Mouse (Mus musculus) liver, embryonic 13.5 days (tissue): ENCODE measurements at regions not wholly inside any gene's neighbourhood (a gene's known extent, or its start where the extent isn't known, plus 50 kb on each side); places are given as distances from the start of the nearest gene placed in this dataset.

Source experiments
- ATAC-seq: fragments of 200-750 bp; cut with Nextera tagmentation; 2 replicates; pipeline ENCODE4 v1.8.0; 2017; ENCODE audit warnings: low read depth, mild to moderate bottlenecking, moderate number of reproducible peaks, moderate library complexity
- DNase-seq: peaks from one replicate; pipeline ENCODE4 v3.0.0; 2022
- H3K27ac ChIP-seq: fragments of 300-500 bp; sonication (generic); 2 replicates; pipeline ENCODE4 v1.5.1; 2015; ENCODE audit warnings: moderate library complexity, mild to moderate bottlenecking, inconsistent platforms
- H3K27me3 ChIP-seq: fragments of 300-500 bp; sonication (generic); 2 replicates; pipeline ENCODE4 v1.6.1; 2015; ENCODE audit warnings: mild to moderate bottlenecking, inconsistent platforms
- H3K36me3 ChIP-seq: fragments of 300-500 bp; sonication (generic); 2 replicates; pipeline ENCODE4 v1.6.1; 2015; ENCODE audit warnings: mild to moderate bottlenecking, inconsistent platforms
- H3K4me1 ChIP-seq: fragments of 300-500 bp; sonication (generic); replicated peaks from 2 replicates; pipeline ENCODE4 v1.6.1; 2015; ENCODE audit warnings: inconsistent platforms
- H3K4me2 ChIP-seq: fragments of 300-500 bp; sonication (generic); 2 replicates; pipeline ENCODE4 v1.6.1; 2015; ENCODE audit warnings: inconsistent platforms, mild to moderate bottlenecking, moderate library complexity
- H3K4me3 ChIP-seq: fragments of 300-500 bp; sonication (generic); replicated peaks from 2 replicates; pipeline ENCODE4 v1.5.1; 2015; ENCODE audit warnings: mild to moderate bottlenecking, inconsistent platforms
- H3K9ac ChIP-seq: fragments of 300-500 bp; sonication (generic); 2 replicates; pipeline ENCODE4 v1.6.1; 2015; ENCODE audit warnings: mild to moderate bottlenecking, inconsistent platforms
- H3K9me3 ChIP-seq: fragments of 300-500 bp; sonication (generic); replicated peaks from 2 replicates; pipeline ENCODE4 v1.6.1; 2016; ENCODE audit warnings: inconsistent platforms
- WGBS: fragments of 180-500 bp; shearing (Covaris S2); methylation state at CpG from one replicate; pipeline ENCODE4 v1.1.7; 2015; ENCODE audit not compliant: insufficient replicate concordance; 5-methylcytosine and 5-hydroxymethylcytosine counted together

GRCm38 (mm10) chr6:50986270-50986924, 332.2 kb upstream of the Npvf start:
- Histone ChIP-seq H3K4me1 (no peaks in the 10 kb centered on the region), H3K4me2 (no peak overlapping the region), H3K36me3 (no peaks in the 10 kb centered on the region), H3K27me3 (no peaks in the 10 kb centered on the region), H3K9me3 (no peaks in the 10 kb centered on the region), H3K27ac (no peak overlapping the region), H3K9ac (no peak overlapping the region), H3K4me3 (no peak overlapping the region)
- 61% methylated on average over 9 of the region's 9 CpGs for WGBS
- no peak for ATAC-seq
- DNase-seq: no peak

- WGBS: 50% methylated on average over 3 of the region's 3 CpGs
These were observed 334.3 kb upstream of the Npvf start for GRCm38 (mm10) chr6:50988561-50988960.

DNA sequence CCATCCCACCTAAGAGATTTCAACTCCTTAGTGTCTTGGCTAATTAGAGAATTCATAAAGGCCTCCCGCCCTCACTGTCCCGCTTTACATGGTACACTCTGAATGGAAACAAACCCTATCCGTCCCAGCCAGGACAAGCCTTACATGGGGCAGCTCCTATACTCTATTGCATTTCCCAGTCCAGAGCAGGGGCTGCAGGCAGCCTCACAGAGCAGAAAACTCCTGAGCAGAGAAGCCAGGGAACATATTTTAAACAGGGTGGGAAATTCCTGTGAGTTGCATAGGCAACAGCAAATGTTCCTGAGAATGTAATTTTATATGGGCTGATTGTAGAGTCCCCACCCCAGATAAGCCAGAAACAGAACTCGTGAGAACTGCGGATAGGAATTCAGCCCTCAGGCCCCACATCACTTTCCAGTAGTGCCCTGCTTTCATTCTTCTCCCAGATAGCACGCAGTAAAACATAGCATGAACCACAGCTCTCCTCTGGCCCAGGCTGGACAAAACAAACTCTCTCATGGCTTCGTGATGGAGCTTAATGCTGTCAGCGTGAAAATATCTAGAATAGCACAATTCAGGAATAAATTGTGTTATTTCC, 337.4 kb upstream of the Npvf start:
- no peak overlapping the region for H3K4me2 ChIP-seq
- H3K9me3 ChIP-seq: no peaks in the 10 kb centered on the region
- DNase-seq: no peak
- ATAC-seq: no peak
- H3K9ac ChIP-seq: no peak overlapping the region
- no peak overlapping the region for H3K27ac ChIP-seq
- no peak overlapping the region for H3K4me3 ChIP-seq
- no peaks in the 10 kb centered on the region for H3K36me3 ChIP-seq
- no peaks in the 10 kb centered on the region for H3K27me3 ChIP-seq
- H3K4me1 ChIP-seq: no peaks in the 10 kb centered on the region
- 71% methylated on average over 8 of the region's 8 CpGs for WGBS

More at GRCm38 (mm10) chr6:50988561-50988960, 334.3 kb upstream of the Npvf start:
- no peak overlapping the region for H3K4me2 ChIP-seq
- ATAC-seq (no peak), DNase-seq (no peak)
- no peak overlapping the region for H3K4me3 ChIP-seq
- H3K36me3 ChIP-seq: no peaks in the 10 kb centered on the region
- H3K9ac ChIP-seq: no peak overlapping the region
- no peaks in the 10 kb centered on the region for H3K4me1 ChIP-seq
- no peaks in the 10 kb centered on the region for H3K9me3 ChIP-seq
- H3K27ac ChIP-seq: no peak overlapping the region
- H3K27me3 ChIP-seq: no peaks in the 10 kb centered on the region

DNA sequence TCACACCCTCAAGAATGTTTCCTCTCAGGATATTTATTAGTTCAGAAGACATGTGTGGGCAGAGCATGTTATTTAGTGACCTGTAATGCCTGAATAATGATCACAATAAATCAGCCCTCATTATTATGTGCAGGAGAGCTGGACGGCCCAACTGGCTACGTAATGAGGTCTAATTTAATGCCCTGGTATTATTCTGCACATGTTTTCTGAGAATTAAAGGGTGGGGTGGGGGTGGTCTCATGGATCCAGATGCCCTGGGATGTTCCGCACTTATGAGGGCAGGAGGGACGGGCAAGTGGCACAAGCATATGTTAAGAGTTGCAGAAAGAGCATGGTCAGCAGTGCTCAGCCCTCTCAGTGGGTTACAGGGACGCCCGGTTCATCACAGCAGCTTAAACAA, 339.7 kb upstream of the Npvf start:
- no peaks in the 10 kb centered on the region for H3K27me3 ChIP-seq
- no peaks in the 10 kb centered on the region for H3K4me1 ChIP-seq
- WGBS: 76% methylated on average over 6 of the region's 6 CpGs
- H3K36me3 ChIP-seq: no peaks in the 10 kb centered on the region
- no peak for ATAC-seq
- H3K27ac ChIP-seq: no peak overlapping the region
- no peak for DNase-seq
- no peak overlapping the region for H3K4me3 ChIP-seq
- no peaks in the 10 kb centered on the region for H3K9me3 ChIP-seq
- no peak overlapping the region for H3K9ac ChIP-seq
- H3K4me2 ChIP-seq: no peak overlapping the region

DNA sequence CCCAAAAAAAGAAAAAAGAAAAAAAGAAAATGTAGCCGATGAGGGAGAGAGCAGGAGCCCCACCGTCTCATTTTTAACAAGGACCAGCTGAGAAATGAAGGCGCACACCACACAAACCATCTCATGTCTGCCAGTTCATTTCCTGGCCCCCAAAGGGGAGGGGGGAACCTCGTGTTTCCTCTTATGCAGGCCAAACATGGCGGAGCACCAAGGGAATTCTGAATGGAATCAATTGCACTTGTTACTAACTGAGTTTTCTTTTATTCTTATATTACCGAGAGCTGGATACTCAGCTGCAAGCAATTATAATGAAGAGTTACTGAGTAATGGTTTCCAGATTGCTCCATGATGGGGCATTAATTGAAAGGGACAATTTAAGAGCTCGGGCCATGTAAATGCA, 348.5 kb upstream of the Npvf start:
- WGBS: 55% methylated on average over 7 of the region's 7 CpGs

DNA sequence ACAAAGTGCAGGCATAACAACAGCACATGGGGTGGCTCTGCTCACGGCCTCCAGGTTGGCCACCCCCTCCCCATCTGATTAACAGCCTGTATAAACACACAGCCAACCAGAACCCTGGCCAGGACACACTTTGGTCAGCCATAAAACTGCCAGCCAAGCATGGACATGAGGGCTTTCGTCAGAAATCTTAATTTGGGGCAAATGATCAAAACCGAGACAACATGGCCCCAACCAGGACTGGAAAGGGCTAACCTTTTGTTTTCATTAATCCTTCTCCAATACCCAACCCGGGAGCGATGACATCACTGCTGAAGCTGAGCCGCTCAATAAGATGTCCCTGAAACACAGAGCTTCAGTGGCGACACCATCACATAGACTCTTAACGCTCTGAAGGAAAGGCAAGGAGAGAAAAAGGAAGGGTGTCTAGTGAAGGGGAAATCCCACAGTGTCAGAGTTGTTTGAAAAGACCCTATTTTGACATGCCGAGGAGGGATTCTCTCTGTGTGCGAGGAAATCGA, 351.9 kb upstream of the Npvf start:
- no peak for ATAC-seq
- Histone ChIP-seq H3K36me3 (no peaks in the 10 kb centered on the region), H3K9me3 (no peaks in the 10 kb centered on the region), H3K9ac (no peak overlapping the region), H3K4me3 (no peak overlapping the region), H3K27me3 (no peaks in the 10 kb centered on the region), H3K4me1 (no peaks in the 10 kb centered on the region), H3K27ac (no peak overlapping the region), H3K4me2 (no peak overlapping the region)
- 63% methylated on average over 11 of the region's 11 CpGs for WGBS
- DNase-seq: no peak

More for the DNA sequence above, 348.5 kb upstream of the Npvf start:
- Histone ChIP-seq H3K36me3 (no peaks in the 10 kb centered on the region), H3K27me3 (no peaks in the 10 kb centered on the region), H3K4me2 (no peak overlapping the region), H3K9me3 (no peaks in the 10 kb centered on the region), H3K4me1 (no peaks in the 10 kb centered on the region), H3K27ac (no peak overlapping the region), H3K4me3 (no peak overlapping the region), H3K9ac (no peak overlapping the region)
- DNase-seq (no peak), ATAC-seq (no peak)

- no peak for DNase-seq
- Histone ChIP-seq H3K9ac (no peak overlapping the region), H3K36me3 (no peaks in the 10 kb centered on the region), H3K4me1 (no peaks in the 10 kb centered on the region), H3K27ac (no peak overlapping the region), H3K4me3 (no peak overlapping the region), H3K4me2 (no peak overlapping the region), H3K27me3 (no peaks in the 10 kb centered on the region), H3K9me3 (no peaks in the 10 kb centered on the region)
- 61% methylated on average over 14 of the region's 14 CpGs for WGBS
- no peak for ATAC-seq
These were observed 355.5 kb upstream of the Npvf start for GRCm38 (mm10) chr6:51009526-51010340.

DNA sequence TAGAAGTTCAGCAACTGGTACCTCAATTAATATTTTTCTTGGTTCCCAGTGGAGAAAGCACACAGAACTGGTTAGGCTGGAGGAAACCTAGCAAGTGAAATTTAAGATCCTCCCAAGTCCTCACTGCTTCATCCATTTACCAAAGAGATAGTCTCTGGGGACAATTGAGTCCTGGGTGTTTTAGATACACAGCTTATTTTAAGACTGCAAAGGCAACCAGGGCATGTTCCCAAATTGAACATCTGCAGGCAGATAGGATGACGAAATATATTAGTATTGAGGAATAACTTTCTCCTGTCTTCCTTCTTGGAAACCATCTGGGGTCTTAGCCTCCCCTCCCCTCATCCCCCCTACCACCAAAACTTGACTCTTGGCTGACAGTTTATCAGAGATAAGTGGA, 356.3 kb upstream of the Npvf start:
- H3K27ac ChIP-seq: no peak overlapping the region
- DNase-seq (no peak), ATAC-seq (no peak)
- 43% methylated on average over 1 of the region's 1 CpGs for WGBS
- no peak overlapping the region for H3K4me3 ChIP-seq
- no peaks in the 10 kb centered on the region for H3K4me1 ChIP-seq
- no peaks in the 10 kb centered on the region for H3K9me3 ChIP-seq
- H3K9ac ChIP-seq: no peak overlapping the region
- no peaks in the 10 kb centered on the region for H3K36me3 ChIP-seq
- no peaks in the 10 kb centered on the region for H3K27me3 ChIP-seq
- H3K4me2 ChIP-seq: no peak overlapping the region

- Histone ChIP-seq H3K27me3 (no peaks in the 10 kb centered on the region), H3K27ac (no peak overlapping the region), H3K4me3 (no peak overlapping the region), H3K9ac (no peak overlapping the region), H3K4me1 (no peaks in the 10 kb centered on the region), H3K36me3 (no peaks in the 10 kb centered on the region), H3K4me2 (no peak overlapping the region), H3K9me3 (no peaks in the 10 kb centered on the region)
- ATAC-seq: no peak
- DNase-seq: no peak
- WGBS: 58% methylated on average over 15 of the region's 15 CpGs
These were observed 358.0 kb upstream of the Npvf start for GRCm38 (mm10) chr6:51012086-51012830.

DNA sequence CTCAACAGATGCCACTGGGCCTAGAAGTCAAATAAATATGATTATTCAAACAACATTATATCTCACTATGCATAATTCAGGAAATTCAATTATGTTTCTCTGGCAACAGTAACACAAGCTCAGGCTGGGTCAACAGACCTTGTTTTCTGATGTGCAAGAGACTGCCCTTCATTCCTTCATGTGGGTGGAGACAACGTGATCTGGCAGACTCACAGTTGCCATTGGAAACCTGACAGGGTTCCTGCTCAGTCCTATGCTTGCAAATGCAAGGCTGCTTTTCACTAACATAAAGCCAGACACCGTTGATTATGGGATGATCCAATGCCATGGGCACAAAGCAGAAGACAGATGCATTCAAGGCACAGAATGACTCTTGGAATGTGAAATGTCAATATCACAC, 361.5 kb upstream of the Npvf start:
- DNase-seq: no peak
- Histone ChIP-seq H3K27me3 (no peaks in the 10 kb centered on the region), H3K4me2 (no peak overlapping the region), H3K36me3 (no peaks in the 10 kb centered on the region), H3K9me3 (no peaks in the 10 kb centered on the region), H3K9ac (no peak overlapping the region), H3K27ac (no peak overlapping the region), H3K4me1 (no peaks in the 10 kb centered on the region), H3K4me3 (no peak overlapping the region)
- no peak for ATAC-seq
- WGBS: 56% methylated on average over 2 of the region's 2 CpGs

- WGBS: 46% methylated on average over 5 of the region's 5 CpGs
- H3K4me1 ChIP-seq: no peaks in the 10 kb centered on the region
- H3K4me3 ChIP-seq: no peak overlapping the region
- no peak overlapping the region for H3K27ac ChIP-seq
- ATAC-seq (no peak), DNase-seq (no peak)
- H3K36me3 ChIP-seq: no peaks in the 10 kb centered on the region
- no peak overlapping the region for H3K4me2 ChIP-seq
- no peaks in the 10 kb centered on the region for H3K9me3 ChIP-seq
- no peaks in the 10 kb centered on the region for H3K27me3 ChIP-seq
- H3K9ac ChIP-seq: no peak overlapping the region
These were observed 362.3 kb upstream of the Npvf start for GRCm38 (mm10) chr6:51016441-51017070.
